Mouse (Mus musculus): ENCODE measurements around the gene Hamp.

- no peak for TF ChIP-seq CTCF (IDR thresholded peaks at IDR 0.05; ENCODE audit: low read depth)
- TF ChIP-seq EP300 (IDR thresholded peaks at IDR 0.05; ENCODE audit: low read depth), result no peak
These were observed 28.1 kb upstream of the Hamp start for GRCm38 (mm10) chr7:30971901-30972300.
